Mouse (Mus musculus) lung, postnatal 0 days (tissue): ENCODE results near the gene Acer1.

ENCODE experiments used
- CTCF ChIP-seq: IDR thresholded peaks from 2 replicates; pipeline ENCODE4 v1.5.1; 2016; ENCODE audit warnings: antibody characterized with exemption, mild to moderate bottlenecking
- EP300 ChIP-seq: IDR thresholded peaks from 2 replicates; pipeline ENCODE4 v1.6.1; 2016; ENCODE audit warnings: antibody characterized with exemption, mild to moderate bottlenecking, control low read depth

- TF ChIP-seq CTCF = no peak
- no peak for TF ChIP-seq EP300
Observed at GRCm38 (mm10) chr17:56996506-56996905, 14.6 kb upstream of the Acer1 start.
